Mouse (Mus musculus): ENCODE results near the gene C1ql1. TPM values are rescaled to one million over a fixed set of nuclear protein-coding genes. Genes with fewer than 3 reads are reported as not detected.

C1ql1 gene
- polyA plus RNA-seq, 1 experiment from 2014 or later, result 5.1 TPM

GRCm38 (mm10) chr11:102895779-102896178, 50.7 kb downstream of the C1ql1 start:
- Histone ChIP-seq H3K4me3 (replicated peaks) (no peak overlapping the region), H3K9me3 (no peaks in the 10 kb centered on the region), H3K27me3 (replicated peaks) (peaks cover 9% of the 10 kb centered on the region), H3K4me1 (peaks cover 10% of the 10 kb centered on the region; the same call in 1 of the 2 replicates), H3K36me3 (no peaks in the 10 kb centered on the region), H3K4me2 (no peak overlapping the region), H3K9ac (no peak overlapping the region), H3K27ac (no peak overlapping the region)
- WGBS, result 52% methylated on average over 9 of the region's 9 CpGs
- peak; percentile 84; the same call in 1 of the 2 replicates for ATAC-seq (ENCODE audit: insufficient read depth, low FRiP score, low read depth)

- WGBS, result 84% methylated on average over 4 of the region's 4 CpGs
- Histone ChIP-seq H3K27ac (no peak overlapping the region), H3K9ac (no peak overlapping the region), H3K4me2 (no peak overlapping the region), H3K36me3 (no peaks in the 10 kb centered on the region), H3K4me3 (replicated peaks) (no peak overlapping the region), H3K9me3 (no peaks in the 10 kb centered on the region), H3K4me1 (peaks cover 10% of the 10 kb centered on the region; the same call in 1 of the 2 replicates), H3K27me3 (replicated peaks) (peaks cover 10% of the 10 kb centered on the region)
- ATAC-seq (ENCODE audit: insufficient read depth, low FRiP score, low read depth), result no peak
These were observed 51.8 kb downstream of the C1ql1 start for GRCm38 (mm10) chr11:102894716-102895115.

- no peaks in the 10 kb centered on the region for H3K36me3 ChIP-seq
- H3K4me3 ChIP-seq (replicated peaks), result peak overlapping the region; percentile 45
- H3K27me3 ChIP-seq (replicated peaks), result peaks cover 16% of the 10 kb centered on the region
- H3K9ac ChIP-seq, result peak overlapping the region; percentile 37
- H3K4me1 ChIP-seq, result peaks cover 10% of the 10 kb centered on the region; the same call in 1 of the 2 replicates
- H3K27ac ChIP-seq, result no peak overlapping the region
- peak; percentile 81 for ATAC-seq (ENCODE audit: insufficient read depth, low FRiP score, low read depth)
- WGBS, result 3% methylated on average over 43 of the region's 43 CpGs
- H3K9me3 ChIP-seq, result no peaks in the 10 kb centered on the region
- H3K4me2 ChIP-seq, result peak overlapping the region; percentile 83
These were observed 53.4 kb downstream of the C1ql1 start for GRCm38 (mm10) chr11:102893015-102893651.

GRCm38 (mm10) chr11:102890096-102890495, 56.4 kb downstream of the C1ql1 start:
- H3K4me2 ChIP-seq, result no peak overlapping the region
- H3K9ac ChIP-seq, result no peak overlapping the region
- peaks cover 8% of the 10 kb centered on the region; the same call in 1 of the 2 replicates for H3K4me1 ChIP-seq
- H3K9me3 ChIP-seq, result no peaks in the 10 kb centered on the region
- H3K4me3 ChIP-seq (replicated peaks), result no peak overlapping the region
- no peak overlapping the region for H3K27ac ChIP-seq
- no peak for ATAC-seq (ENCODE audit: insufficient read depth, low FRiP score, low read depth)
- H3K36me3 ChIP-seq, result no peaks in the 10 kb centered on the region
- WGBS, result 74% methylated on average over 5 of the region's 5 CpGs
- peaks cover 12% of the 10 kb centered on the region; the same call in 1 of the 2 replicates for H3K27me3 ChIP-seq (replicated peaks)

Other genes starting within 250 kb of the C1ql1 start
- gene Ccdc43, start 248.9 kb downstream of the C1ql1 start, polyA plus RNA-seq (2015; fragmentation: Nextera tagmentation; extraction: Ambion mirVana), result 38.3 and 41.4 TPM in 2 replicates
- gene Adam11, start 185.2 kb downstream of the C1ql1 start, polyA plus RNA-seq (2015; fragmentation: Nextera tagmentation; extraction: Ambion mirVana), result 4.7 and 7.7 TPM in 2 replicates
- gene Gjc1, start 127.0 kb downstream of the C1ql1 start, polyA plus RNA-seq (2015; fragmentation: Nextera tagmentation; extraction: Ambion mirVana), result 39.0 and 43.7 TPM in 2 replicates
- 1.4 and 1.5 TPM in 2 replicates for gene Higd1b, start 110.8 kb downstream of the C1ql1 start, polyA plus RNA-seq (2015; fragmentation: Nextera tagmentation; extraction: Ambion mirVana)
- 155 and 169 TPM in 2 replicates for gene Eftud2, start 65.7 kb downstream of the C1ql1 start, polyA plus RNA-seq (2015; fragmentation: Nextera tagmentation; extraction: Ambion mirVana)
- 1.1 TPM in 2 replicates for gene Ccdc103, start 65.5 kb downstream of the C1ql1 start, polyA plus RNA-seq (2015; fragmentation: Nextera tagmentation; extraction: Ambion mirVana)
- gene Fam187a, start 61.5 kb downstream of the C1ql1 start, polyA plus RNA-seq (2015; fragmentation: Nextera tagmentation; extraction: Ambion mirVana), result not detected in 2 replicates
- gene Gfap, start 45.8 kb downstream of the C1ql1 start, polyA plus RNA-seq (2015; fragmentation: Nextera tagmentation; extraction: Ambion mirVana), result 0.70 and 1.2 TPM in 2 replicates
- gene Kif18b, start 21.6 kb downstream of the C1ql1 start, polyA plus RNA-seq (2015; fragmentation: Nextera tagmentation; extraction: Ambion mirVana), result 9.5 TPM in 2 replicates
- 48.5 and 52.2 TPM in 2 replicates for gene Nmt1, start 81.5 kb upstream of the C1ql1 start, polyA plus RNA-seq (2015; fragmentation: Nextera tagmentation; extraction: Ambion mirVana)
- gene Dcakd, start 81.6 kb upstream of the C1ql1 start, polyA plus RNA-seq (2015; fragmentation: Nextera tagmentation; extraction: Ambion mirVana), result 107 TPM in 2 replicates
- 3.5 and 3.6 TPM in 2 replicates for gene Plcd3, start 155.0 kb upstream of the C1ql1 start, polyA plus RNA-seq (2015; fragmentation: Nextera tagmentation; extraction: Ambion mirVana)
- 19.2 and 23.7 TPM in 2 replicates for gene Acbd4, start 155.0 kb upstream of the C1ql1 start, polyA plus RNA-seq (2015; fragmentation: Nextera tagmentation; extraction: Ambion mirVana)
- gene Hexim1, start 169.5 kb upstream of the C1ql1 start, polyA plus RNA-seq (2015; fragmentation: Nextera tagmentation; extraction: Ambion mirVana), result 5.1 and 5.4 TPM in 2 replicates
- gene Hexim2, start 185.7 kb upstream of the C1ql1 start, polyA plus RNA-seq (2015; fragmentation: Nextera tagmentation; extraction: Ambion mirVana), result 6.8 and 8.7 TPM in 2 replicates
- gene Fmnl1, start 224.4 kb upstream of the C1ql1 start, polyA plus RNA-seq (2015; fragmentation: Nextera tagmentation; extraction: Ambion mirVana), result 3.8 and 4.0 TPM in 2 replicates

Data from stomach, embryonic 15.5 days (tissue).